Mouse (Mus musculus) neural tube, embryonic 11.5 days (tissue): ENCODE measurements at regions not wholly inside any gene's neighbourhood (a gene's known extent, or its start where the extent isn't known, plus 50 kb on each side); places are given as distances from the start of the nearest gene placed in this dataset.

Source experiments
- ATAC-seq: fragments of 200-750 bp; cut with Nextera tagmentation; 2 replicates; pipeline ENCODE4 v1.8.0; 2017; ENCODE audit warnings: moderate number of reproducible peaks, mild to moderate bottlenecking, moderate TSS enrichment, moderate library complexity; ENCODE audit not compliant: insufficient read depth, low FRiP score, low TSS enrichment
- DNase-seq: peaks from one replicate; pipeline ENCODE4 v3.0.0-alpha.2; 2015; ENCODE audit warnings: low spot score
- H3K27ac ChIP-seq: fragments of 300-500 bp; sonication (generic); 2 replicates; pipeline ENCODE4 v1.5.1; 2014; ENCODE audit warnings: low read depth, mild to moderate bottlenecking, low read length
- H3K27me3 ChIP-seq: fragments of 300-500 bp; sonication (generic); 2 replicates; pipeline ENCODE4 v1.6.1; 2014; ENCODE audit warnings: mild to moderate bottlenecking, low read length, mixed read lengths; ENCODE audit not compliant: control insufficient read depth, insufficient read depth
- H3K36me3 ChIP-seq: fragments of 300-500 bp; sonication (generic); 2 replicates; pipeline ENCODE4 v1.6.1; 2014; ENCODE audit warnings: mild to moderate bottlenecking, low read length, moderate library complexity, mixed read lengths; ENCODE audit not compliant: control insufficient read depth, insufficient read depth
- H3K4me1 ChIP-seq: fragments of 300-500 bp; sonication (generic); 2 replicates; pipeline ENCODE4 v1.6.1; 2014; ENCODE audit warnings: low read length, mixed read lengths; ENCODE audit not compliant: control insufficient read depth, insufficient read depth
- H3K4me2 ChIP-seq: fragments of 300-500 bp; sonication (generic); 2 replicates; pipeline ENCODE4 v1.6.1; 2014; ENCODE audit warnings: low read depth, mild to moderate bottlenecking, moderate library complexity
- H3K4me3 ChIP-seq: fragments of 300-500 bp; sonication (generic); 2 replicates; pipeline ENCODE4 v1.5.1; 2014; ENCODE audit warnings: low read depth, low read length
- H3K9ac ChIP-seq: fragments of 300-500 bp; sonication (generic); 2 replicates; pipeline ENCODE4 v1.6.1; 2014; ENCODE audit warnings: mild to moderate bottlenecking, low read length
- H3K9me3 ChIP-seq: fragments of 300-500 bp; sonication (generic); 2 replicates; pipeline ENCODE4 v1.6.1; 2016; ENCODE audit warnings: low read length; ENCODE audit not compliant: control insufficient read depth
- WGBS: fragments of 180-500 bp; shearing (Covaris S2); extraction: QIAGEN DNeasy Blood & Tissue Kit; methylation state at CpG from one replicate; pipeline ENCODE4 v1.1.7; 2014; 5-methylcytosine and 5-hydroxymethylcytosine counted together

DNA sequence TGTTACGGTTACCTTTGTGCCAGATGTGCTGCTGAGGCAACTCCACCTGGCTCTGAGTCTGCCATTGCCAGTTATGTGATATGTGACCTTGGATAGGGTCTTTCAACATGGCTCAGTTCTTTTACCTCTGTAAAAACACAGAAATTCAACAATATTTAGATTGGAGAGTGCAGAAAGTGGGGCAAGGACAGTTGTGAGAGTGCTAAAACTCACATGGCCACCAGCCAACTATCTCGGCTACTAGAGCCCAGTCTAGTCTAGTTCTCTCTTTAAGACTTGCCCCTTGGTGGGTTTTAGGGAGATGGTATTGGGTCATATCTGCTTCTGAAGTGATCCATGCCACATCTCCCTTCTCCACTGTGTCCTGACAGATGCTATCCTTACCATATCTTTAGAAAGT is 233.0 kb downstream of the Phf14 start:
- no peak for ATAC-seq
- no peaks in the 10 kb centered on the region for H3K4me1 ChIP-seq

DNA sequence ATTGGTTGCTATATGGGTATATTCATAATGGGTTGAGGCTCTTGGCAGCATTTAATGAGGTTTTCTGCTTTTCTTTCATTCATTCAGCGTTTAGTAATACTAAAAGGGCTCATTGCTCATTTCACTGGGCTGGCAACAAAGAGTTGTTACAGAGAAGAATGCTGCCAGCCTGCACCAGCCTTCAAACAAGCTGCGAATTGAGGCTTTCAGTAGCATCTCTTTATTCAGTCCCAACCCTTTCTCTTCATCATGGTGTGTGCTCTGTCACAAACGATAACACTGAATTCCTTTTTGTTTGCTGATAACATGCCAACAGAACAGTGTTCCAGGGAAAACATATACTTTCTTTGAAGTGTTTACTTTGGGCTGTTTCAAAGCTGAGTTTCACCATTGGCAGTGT is 237.6 kb downstream of the Phf14 start:
- Histone ChIP-seq H3K9ac (no peak overlapping the region), H3K4me3 (no peak overlapping the region), H3K27ac (no peak overlapping the region), H3K4me1 (no peaks in the 10 kb centered on the region), H3K9me3 (no peaks in the 10 kb centered on the region), H3K27me3 (no peaks in the 10 kb centered on the region), H3K36me3 (no peaks in the 10 kb centered on the region), H3K4me2 (no peak overlapping the region)
- DNase-seq (no peak), ATAC-seq (no peak)
- WGBS, result 79% methylated on average over 3 of the region's 3 CpGs

More for the DNA sequence above, 233.0 kb downstream of the Phf14 start:
- Histone ChIP-seq H3K9ac (no peak overlapping the region), H3K36me3 (no peaks in the 10 kb centered on the region), H3K27ac (no peak overlapping the region), H3K4me2 (no peak overlapping the region), H3K4me3 (no peak overlapping the region), H3K9me3 (no peaks in the 10 kb centered on the region), H3K27me3 (no peaks in the 10 kb centered on the region)
- WGBS, result 79% methylated on average over 2 of the region's 2 CpGs
- no peak for DNase-seq

DNA sequence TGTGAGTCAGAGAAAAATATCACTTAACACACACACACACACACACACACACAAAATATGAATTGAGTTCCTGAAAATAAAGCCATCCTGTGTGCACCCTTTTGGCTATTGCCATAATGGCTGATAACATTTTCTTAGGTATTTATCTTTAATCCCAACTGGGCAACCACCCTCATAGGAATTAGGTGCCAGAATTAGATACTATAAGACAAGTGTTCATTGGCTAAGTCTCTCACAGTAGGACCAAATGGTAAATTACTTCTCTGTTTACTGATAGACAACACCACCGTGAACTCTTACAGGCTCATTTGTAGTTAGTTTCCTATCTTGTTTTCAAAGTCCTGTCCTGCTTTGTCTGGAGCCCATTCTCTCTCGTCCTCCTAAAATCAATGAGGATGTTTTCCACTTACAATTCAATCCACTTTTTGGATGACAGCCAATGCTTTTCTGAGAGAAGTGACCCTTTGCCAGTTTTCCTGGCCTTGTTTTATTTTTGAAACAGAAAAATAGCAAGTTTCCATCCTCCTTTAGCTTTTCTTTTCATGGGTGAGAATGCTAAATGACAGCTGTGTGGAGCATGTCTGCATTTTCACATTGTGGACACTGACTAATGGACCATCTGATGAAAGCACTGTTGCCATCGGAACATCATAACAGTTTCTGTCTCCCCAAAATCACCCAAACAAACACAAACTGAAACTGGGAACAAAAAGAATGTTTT is 243.2 kb downstream of the Phf14 start:
- H3K4me2 ChIP-seq, result no peak overlapping the region
- ATAC-seq (no peak), DNase-seq (no peak)

DNA sequence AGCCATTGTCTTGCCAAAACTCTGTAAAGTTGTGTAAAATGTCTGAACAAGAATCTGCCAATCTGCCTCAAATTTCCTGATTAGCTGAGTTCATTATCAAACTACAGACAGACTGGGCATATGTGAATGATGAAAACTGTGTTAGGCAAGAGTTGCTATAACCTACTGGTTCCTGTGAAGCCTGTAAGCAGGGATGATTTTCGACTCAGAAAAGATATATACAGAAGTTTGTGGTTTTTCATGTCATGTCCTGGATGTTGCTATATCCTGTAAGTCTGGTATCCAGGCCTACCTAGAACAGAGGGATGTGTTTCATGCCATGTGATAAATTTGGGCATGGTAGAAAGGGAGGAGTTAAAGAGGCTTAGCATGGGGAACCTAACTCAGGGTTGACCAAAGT is 256.4 kb downstream of the Phf14 start:
- DNase-seq, result no peak
- Histone ChIP-seq H3K27me3 (no peaks in the 10 kb centered on the region), H3K9me3 (no peaks in the 10 kb centered on the region), H3K27ac (no peak overlapping the region), H3K4me2 (no peak overlapping the region), H3K9ac (no peak overlapping the region), H3K4me3 (no peak overlapping the region), H3K4me1 (no peaks in the 10 kb centered on the region), H3K36me3 (no peaks in the 10 kb centered on the region)
- no peak for ATAC-seq
- WGBS, result 79% methylated on average over 1 of the region's 1 CpGs

More for the DNA sequence above, 243.2 kb downstream of the Phf14 start:
- Histone ChIP-seq H3K27ac (no peak overlapping the region), H3K9ac (no peak overlapping the region), H3K4me1 (no peaks in the 10 kb centered on the region), H3K36me3 (no peaks in the 10 kb centered on the region), H3K9me3 (no peaks in the 10 kb centered on the region), H3K27me3 (no peaks in the 10 kb centered on the region), H3K4me3 (no peak overlapping the region)
- 63% methylated on average over 3 of the region's 3 CpGs for WGBS

DNA sequence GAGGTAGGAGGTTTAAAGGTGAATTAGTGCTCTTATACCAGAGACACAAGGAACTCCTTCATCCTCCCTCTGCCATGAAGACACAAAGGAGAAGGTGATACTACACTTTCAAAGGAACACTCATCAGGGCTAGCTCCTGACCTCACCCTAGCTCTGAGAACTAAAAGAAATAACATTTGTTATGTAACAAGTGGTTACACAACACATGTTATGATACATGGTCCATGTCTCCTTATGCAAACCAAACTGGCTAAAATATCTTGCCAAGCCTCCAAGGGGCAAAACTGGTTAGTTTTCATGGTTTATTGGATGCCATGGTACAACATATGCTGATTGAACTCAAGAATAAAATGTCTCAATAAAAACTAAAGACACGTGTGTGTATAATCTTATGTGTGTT is 260.9 kb downstream of the Phf14 start:
- Histone ChIP-seq H3K4me3 (no peak overlapping the region), H3K4me2 (no peak overlapping the region), H3K4me1 (no peaks in the 10 kb centered on the region), H3K27me3 (no peaks in the 10 kb centered on the region), H3K36me3 (no peaks in the 10 kb centered on the region), H3K9ac (no peak overlapping the region), H3K9me3 (no peaks in the 10 kb centered on the region), H3K27ac (no peak overlapping the region)
- 90% methylated on average over 1 of the region's 1 CpGs for WGBS
- no peak for DNase-seq
- no peak for ATAC-seq

DNA sequence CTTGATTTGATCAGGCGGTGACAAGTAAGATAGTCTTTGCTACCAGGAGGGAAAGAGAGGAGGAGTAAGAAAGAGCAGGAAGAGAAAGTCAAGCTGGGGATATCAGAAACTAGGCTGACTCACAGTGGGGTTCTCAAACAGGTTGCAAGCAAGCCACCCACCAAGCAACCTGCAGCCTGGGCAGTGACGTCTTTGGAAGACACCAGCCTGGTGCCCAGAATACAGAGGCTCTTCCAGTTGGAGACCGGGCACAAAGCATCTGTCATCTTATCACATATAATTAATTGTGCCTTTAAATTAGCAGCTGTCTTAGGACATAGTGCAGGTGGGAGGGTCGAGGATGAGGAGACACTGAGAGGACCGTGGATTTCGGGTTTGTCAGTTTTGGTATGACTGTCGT is 261.8 kb downstream of the Phf14 start:
- H3K36me3 ChIP-seq, result no peaks in the 10 kb centered on the region
- H3K4me2 ChIP-seq, result no peak overlapping the region
- no peak overlapping the region for H3K27ac ChIP-seq
- no peaks in the 10 kb centered on the region for H3K27me3 ChIP-seq
- no peaks in the 10 kb centered on the region for H3K9me3 ChIP-seq
- ATAC-seq (no peak), DNase-seq (no peak)
- H3K4me3 ChIP-seq, result no peak overlapping the region
- H3K4me1 ChIP-seq, result no peaks in the 10 kb centered on the region
- no peak overlapping the region for H3K9ac ChIP-seq
- 74% methylated on average over 7 of the region's 7 CpGs for WGBS

DNA sequence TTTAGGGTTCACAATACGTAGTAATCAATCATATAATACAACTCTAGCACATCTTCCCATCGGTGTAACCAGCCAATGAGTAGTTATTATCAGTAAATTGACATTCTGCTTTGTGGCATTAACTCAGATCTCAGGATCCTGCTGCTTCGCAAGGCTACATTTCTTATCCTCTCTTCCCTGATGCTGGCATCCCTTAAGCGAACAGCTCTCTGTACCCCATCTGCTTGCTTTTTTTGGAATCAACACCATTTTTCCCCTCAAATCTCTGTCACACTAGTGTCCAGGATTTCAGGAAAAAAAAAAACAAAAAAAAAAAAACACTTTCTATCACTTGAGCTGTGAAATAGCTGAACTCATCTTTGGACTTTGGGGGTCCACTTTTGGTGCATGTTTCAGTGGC is 263.1 kb downstream of the Phf14 start:
- H3K36me3 ChIP-seq, result no peaks in the 10 kb centered on the region
- H3K27me3 ChIP-seq, result no peaks in the 10 kb centered on the region
- no peak overlapping the region for H3K4me3 ChIP-seq
- no peaks in the 10 kb centered on the region for H3K4me1 ChIP-seq
- no peak for ATAC-seq
- 86% methylated on average over 4 of the region's 4 CpGs for WGBS
- no peak overlapping the region for H3K9ac ChIP-seq
- H3K9me3 ChIP-seq, result no peaks in the 10 kb centered on the region
- no peak for DNase-seq
- H3K27ac ChIP-seq, result no peak overlapping the region
- no peak overlapping the region for H3K4me2 ChIP-seq

DNA sequence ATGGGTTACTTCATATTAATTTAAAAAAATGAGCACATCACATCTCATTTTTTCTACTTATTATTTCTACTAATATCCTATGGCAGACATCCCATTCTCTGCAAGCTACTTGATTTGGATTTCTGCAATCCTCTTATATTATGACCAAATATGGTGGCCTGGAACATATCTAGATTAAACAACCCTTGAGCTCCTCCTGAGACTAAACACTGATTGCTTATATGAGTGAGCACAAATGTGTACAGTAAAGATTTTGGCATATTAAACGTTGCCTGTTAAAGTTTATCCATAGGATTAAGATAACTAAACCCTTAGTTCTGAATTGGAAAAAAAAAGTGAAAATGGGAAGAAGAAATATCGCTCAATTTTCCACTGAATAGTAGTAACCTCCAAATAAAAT is 263.6 kb downstream of the Phf14 start:
- Histone ChIP-seq H3K36me3 (no peaks in the 10 kb centered on the region), H3K9ac (no peak overlapping the region), H3K9me3 (no peaks in the 10 kb centered on the region), H3K27ac (no peak overlapping the region), H3K27me3 (no peaks in the 10 kb centered on the region), H3K4me3 (no peak overlapping the region), H3K4me1 (no peaks in the 10 kb centered on the region), H3K4me2 (no peak overlapping the region)
- no peak for ATAC-seq
- 79% methylated on average over 2 of the region's 2 CpGs for WGBS
- no peak for DNase-seq

DNA sequence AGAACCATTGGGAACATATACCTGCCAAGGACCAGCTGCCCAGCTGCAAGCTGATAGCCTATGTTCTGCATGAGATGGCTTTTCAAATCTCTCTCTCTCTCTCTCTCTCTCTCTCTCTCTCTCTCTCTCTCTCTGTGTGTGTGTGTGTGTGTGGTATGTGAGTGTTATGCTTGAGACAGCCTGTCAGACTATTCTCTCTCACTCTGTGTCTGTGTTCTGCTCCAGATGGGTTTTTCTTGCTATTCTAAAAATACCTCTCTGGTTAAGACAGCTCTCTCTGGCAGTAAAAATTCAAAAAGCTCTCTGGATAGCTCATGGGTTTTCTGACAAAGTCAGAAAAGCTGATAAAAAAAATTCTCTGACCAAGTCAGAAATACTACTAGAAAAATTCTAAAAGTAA is 270.4 kb downstream of the Phf14 start:
- Histone ChIP-seq H3K9me3 (no peaks in the 10 kb centered on the region), H3K4me3 (no peak overlapping the region), H3K27ac (no peak overlapping the region), H3K4me2 (no peak overlapping the region), H3K9ac (no peak overlapping the region), H3K27me3 (no peaks in the 10 kb centered on the region), H3K36me3 (no peaks in the 10 kb centered on the region), H3K4me1 (no peaks in the 10 kb centered on the region)
- ATAC-seq (no peak), DNase-seq (no peak)
